Mouse (Mus musculus) brain, embryonic 14.5 days (tissue): Measurements from ENCODE around the gene Defb26.

ENCODE experiments used
- CTCF ChIP-seq: fragments of 200-500 bp; IDR thresholded peaks from 2 replicates; pipeline ENCODE4 v1.5.1; 2012; ENCODE audit warnings: inconsistent platforms, mild to moderate bottlenecking, moderate library complexity, borderline replicate concordance; ENCODE audit not compliant: insufficient read depth, insufficient read length; ENCODE audit errors: extremely low read depth
- POLR2A ChIP-seq: fragments of 200-500 bp; IDR thresholded peaks from 2 replicates; pipeline ENCODE4 v1.6.1; 2012; ENCODE audit warnings: mild to moderate bottlenecking, inconsistent platforms, borderline replicate concordance; ENCODE audit not compliant: poor library complexity, insufficient read depth, insufficient read length, severe bottlenecking; ENCODE audit errors: extremely low read depth

- TF ChIP-seq CTCF = no peak
- TF ChIP-seq POLR2A = no peak
Measured at GRCm38 (mm10) chr2:152459241-152459640, 52.3 kb downstream of the Defb26 start.
